Mouse (Mus musculus) MEL (cell line): Measurements from ENCODE around the gene Herc2. TPM values are rescaled to one million over a fixed set of nuclear protein-coding genes. Genes with fewer than 3 reads are reported as not detected.

Source experiments
- DNase-seq: peaks from one replicate; pipeline ENCODE4 v3.0.0; 2011; ENCODE audit warnings: low read depth, low spot score
- H3K27ac ChIP-seq: 2 replicates; pipeline ENCODE4 v1.5.1; 2012; ENCODE audit warnings: low read depth, mild to moderate bottlenecking, control low read depth, low read length, moderate library complexity; ENCODE audit not compliant: control insufficient read depth
- H3K27me3 ChIP-seq, 2 experiments: fragments of 150-350 bp in 1 of 2; sonication (generic) in 1 of 2; 2 replicates each; pipeline ENCODE4 v1.6.1; 2012; ENCODE audit warnings: low read length in 2 of 2, mild to moderate bottlenecking in 2 of 2, improper control_type of control experiment in 1 of 2, moderate library complexity in 1 of 2; ENCODE audit not compliant: insufficient read depth in 2 of 2, control insufficient read depth in 1 of 2
- H3K36me3 ChIP-seq, 2 experiments: 2 replicates each; pipeline ENCODE4 v1.6.1; 2012 to 2014; ENCODE audit warnings: low read length in 2 of 2, improper control_type of control experiment in 1 of 2, inconsistent platforms in 1 of 2, mild to moderate bottlenecking in 1 of 2; ENCODE audit not compliant: insufficient read depth in 2 of 2, control insufficient read depth in 1 of 2
- H3K4me1 ChIP-seq, 2 experiments: fragments of 150-350 bp in 1 of 2; sonication (generic) in 1 of 2; 2 replicates each; pipeline ENCODE4 v1.6.1; 2012; ENCODE audit warnings: low read length in 2 of 2, improper control_type of control experiment in 1 of 2, mild to moderate bottlenecking in 1 of 2; ENCODE audit not compliant: insufficient read depth in 2 of 2, control insufficient read depth in 1 of 2
- H3K4me3 ChIP-seq, 2 experiments: fragments of 150-350 bp in 1 of 2; sonication (generic) in 1 of 2; 2 replicates each; pipeline ENCODE4 v1.5.1; 2012; ENCODE audit warnings: low read depth in 2 of 2, low read length in 2 of 2, mild to moderate bottlenecking in 2 of 2, moderate library complexity in 2 of 2, control low read depth in 1 of 2, improper control_type of control experiment in 1 of 2; ENCODE audit not compliant: control insufficient read depth in 1 of 2, insufficient read depth in 1 of 2
- H3K79me2 ChIP-seq: 2 replicates; pipeline ENCODE4 v1.6.1; 2012; ENCODE audit warnings: mild to moderate bottlenecking, low read length, moderate library complexity; ENCODE audit not compliant: control insufficient read depth, poor library complexity, insufficient read depth
- H3K9ac ChIP-seq: 2 replicates; pipeline ENCODE4 v1.6.1; 2012; ENCODE audit warnings: low read depth, mild to moderate bottlenecking, control low read depth, low read length, moderate library complexity; ENCODE audit not compliant: control insufficient read depth, poor library complexity, severe bottlenecking
- H3K9me3 ChIP-seq: fragments of 150-350 bp; sonication (generic); replicated peaks from 2 replicates; pipeline ENCODE4 v1.6.1; 2012; ENCODE audit warnings: mild to moderate bottlenecking, low read length, improper control_type of control experiment, moderate library complexity; ENCODE audit not compliant: insufficient read depth
- BHLHE40 ChIP-seq: IDR thresholded peaks from 2 replicates; pipeline ENCODE4 v1.6.1; 2012; ENCODE audit warnings: low read depth, mild to moderate bottlenecking, inconsistent platforms, low read length, improper control_type of control experiment, borderline replicate concordance
- CHD1 ChIP-seq: IDR thresholded peaks from 2 replicates; pipeline ENCODE4 v1.6.1; 2012; ENCODE audit warnings: low read depth, mild to moderate bottlenecking, inconsistent platforms, low read length, improper control_type of control experiment
- CHD2 ChIP-seq: IDR thresholded peaks from 2 replicates; pipeline ENCODE4 v1.6.1; 2011; ENCODE audit warnings: low read length, improper control_type of control experiment
- ELF1 ChIP-seq: IDR thresholded peaks from 2 replicates; pipeline ENCODE4 v1.6.1; 2014; ENCODE audit warnings: low read depth, mild to moderate bottlenecking, inconsistent platforms, low read length, improper control_type of control experiment, moderate library complexity
- EP300 ChIP-seq, 2 experiments: IDR thresholded peaks; 2 replicates each; pipeline ENCODE4 v1.6.1; 2011; ENCODE audit warnings: improper control_type of control experiment in 2 of 2, low read length in 2 of 2, low read depth in 1 of 2, mild to moderate bottlenecking in 1 of 2
- ETS1 ChIP-seq: IDR thresholded peaks from 2 replicates; pipeline ENCODE4 v1.6.1; 2012; ENCODE audit warnings: low read depth, mild to moderate bottlenecking, inconsistent platforms, low read length, improper control_type of control experiment, moderate library complexity
- GABPA ChIP-seq: IDR thresholded peaks from 2 replicates; pipeline ENCODE4 v1.6.1; 2012; ENCODE audit warnings: low read depth, mild to moderate bottlenecking, inconsistent platforms, low read length, improper control_type of control experiment, moderate library complexity
- GATA1 ChIP-seq: IDR thresholded peaks from 2 replicates; pipeline ENCODE4 v1.6.1; 2011; ENCODE audit warnings: low read depth, low read length, improper control_type of control experiment
- HCFC1 ChIP-seq: IDR thresholded peaks from 2 replicates; pipeline ENCODE4 v1.6.1; 2012; ENCODE audit warnings: low read depth, mild to moderate bottlenecking, inconsistent platforms, low read length, improper control_type of control experiment, moderate library complexity
- MAFK ChIP-seq: IDR thresholded peaks from 2 replicates; pipeline ENCODE4 v1.6.1; 2011; ENCODE audit warnings: low read depth, mild to moderate bottlenecking, low read length, improper control_type of control experiment, borderline replicate concordance
- MAZ ChIP-seq: IDR thresholded peaks from 2 replicates; pipeline ENCODE4 v1.6.1; 2012; ENCODE audit warnings: low read depth, mild to moderate bottlenecking, inconsistent platforms, low read length, improper control_type of control experiment
- MXI1 ChIP-seq: IDR thresholded peaks from 2 replicates; pipeline ENCODE4 v1.6.1; 2011; ENCODE audit warnings: mild to moderate bottlenecking, low read depth, low read length, improper control_type of control experiment
- NELFE ChIP-seq: IDR thresholded peaks from 2 replicates; pipeline ENCODE4 v1.6.1; 2011; ENCODE audit warnings: low read depth, low read length, improper control_type of control experiment
- POLR2A ChIP-seq, 2 experiments: IDR thresholded peaks; 2 replicates each; pipeline ENCODE4 v1.6.1; 2011 to 2012; ENCODE audit warnings: low read length in 2 of 2, mild to moderate bottlenecking in 2 of 2, control low read depth in 1 of 2, improper control_type of control experiment in 1 of 2, low read depth in 1 of 2, moderate library complexity in 1 of 2; ENCODE audit not compliant: control insufficient read depth in 1 of 2, insufficient read depth in 1 of 2, poor library complexity in 1 of 2
- RCOR1 ChIP-seq: IDR thresholded peaks from 2 replicates; pipeline ENCODE4 v1.6.1; 2012; ENCODE audit warnings: low read depth, mild to moderate bottlenecking, inconsistent platforms, low read length, improper control_type of control experiment
- SIN3A ChIP-seq: IDR thresholded peaks from 2 replicates; pipeline ENCODE4 v1.6.1; 2012; ENCODE audit warnings: low read length, improper control_type of control experiment, inconsistent platforms
- SMC3 ChIP-seq: IDR thresholded peaks from 2 replicates; pipeline ENCODE4 v1.6.1; 2011; ENCODE audit warnings: low read depth, low read length, improper control_type of control experiment
- UBTF ChIP-seq: IDR thresholded peaks from 2 replicates; pipeline ENCODE4 v1.6.1; 2012; ENCODE audit warnings: low read depth, mild to moderate bottlenecking, inconsistent platforms, low read length, improper control_type of control experiment, moderate library complexity, borderline replicate concordance; ENCODE audit not compliant: insufficient read depth
- USF2 ChIP-seq, 2 experiments: IDR thresholded peaks; 2 replicates each; pipeline ENCODE4 v1.6.1; 2011 to 2012; ENCODE audit warnings: improper control_type of control experiment in 2 of 2, low read length in 2 of 2, borderline replicate concordance in 1 of 2, inconsistent platforms in 1 of 2, low read depth in 1 of 2, mild to moderate bottlenecking in 1 of 2; ENCODE audit not compliant: insufficient read depth in 1 of 2
- polyA plus RNA-seq, 2 experiments: library from polyadenylated mRNA; stranded (reverse) in 1 of 2; unstranded in 1 of 2; fragments of >175 nt in 1 of 2; fragments of >200 nt in 1 of 2; gene quantifications; 2 replicates each; pipeline versions ENCODE4 v1.2.1 to v1.2.4; 2012; ENCODE audit warnings: low replicate concordance in 2 of 2, low read depth in 1 of 2; ENCODE audit not compliant: insufficient read length in 2 of 2, insufficient read depth in 1 of 2, missing spikeins in 1 of 2
- total RNA-seq: library from RNA; depleted of rRNA; stranded (reverse); fragments of 300-350 nt; gene quantifications from 2 replicates; pipeline ENCODE4 v1.2.3, GENCODE M21; 2012

Gene Herc2
- total and polyA plus RNA-seq, 3 experiments: 20.7 to 389 (median 32.0) TPM

- TF ChIP-seq NELFE (peak; percentile 48), RCOR1 (peak; percentile 86)
- TF ChIP-seq, all 39 proteins: peak for 21
Observed at GRCm38 (mm10) chr7:56015172-56015571, 34.8 kb upstream of the Herc2 start (continued).

GRCm38 (mm10) chr7:56015837-56016236 is 34.2 kb upstream of the Herc2 start:
- H3K4me3 ChIP-seq: peak overlapping the region; percentile 8 to 27
- H3K36me3 ChIP-seq: peaks cover 0 to 50% of the 10 kb centered on the region in 2 experiments; a peak in 2 of 4 replicates
- H3K27me3 ChIP-seq: no peaks in the 10 kb centered on the region
- H3K27ac ChIP-seq: peak overlapping the region; percentile 100
- no peak for TF ChIP-seq BHLHE40
- 0 out of 2 replicates have a peak, but pooled peaks have one; percentile 51 for TF ChIP-seq CHD1
- peaks cover 32 to 41% of the 10 kb centered on the region in 2 experiments for H3K4me1 ChIP-seq
- peaks cover 12% of the 10 kb centered on the region for H3K79me2 ChIP-seq
- H3K9ac ChIP-seq: peak overlapping the region; percentile 68
- DNase-seq: peak; percentile 64
- no peaks in the 10 kb centered on the region for H3K9me3 ChIP-seq

- Histone ChIP-seq H3K27ac (peak overlapping the region; percentile 9; the same call in 1 of the 2 replicates), H3K4me1 (peaks cover 32 to 41% of the 10 kb centered on the region in 2 experiments), H3K9me3 (no peaks in the 10 kb centered on the region), H3K79me2 (peaks cover 12% of the 10 kb centered on the region), H3K9ac (no peak overlapping the region), H3K36me3 (peaks cover 0 to 50% of the 10 kb centered on the region in 2 experiments; a peak in 2 of 4 replicates), H3K27me3 (no peaks in the 10 kb centered on the region), H3K4me3 (no peak overlapping the region; a peak in 1 of 4 replicates)
- no peak for DNase-seq
- no peak for TF ChIP-seq HCFC1
- no peak for TF ChIP-seq USF2 (IDR thresholded peaks at IDR 0.05; ENCODE audit: borderline replicate concordance in 1 of 2, insufficient read depth in 1 of 2, low read depth in 1 of 2, low read length in 2 of 2)
- no peak for TF ChIP-seq MAFK
- TF ChIP-seq BHLHE40: no peak
- TF ChIP-seq GATA1: no peak
- no peak for TF ChIP-seq UBTF
- no peak for TF ChIP-seq MAZ
- no peak for TF ChIP-seq GABPA
- no peak for TF ChIP-seq SMC3
- TF ChIP-seq SIN3A: no peak
- TF ChIP-seq CHD2: no peak
- no peak for TF ChIP-seq EP300 (IDR thresholded peaks at IDR 0.05; ENCODE audit: low read depth in 1 of 2, low read length in 2 of 2)
- no peak for TF ChIP-seq ELF1
- no peak for TF ChIP-seq MXI1
- TF ChIP-seq ETS1: no peak
- no peak for TF ChIP-seq POLR2A (IDR thresholded peaks at IDR 0.05; ENCODE audit: control insufficient read depth in 1 of 2, insufficient read depth in 1 of 2, low read depth in 1 of 2, low read length in 2 of 2, poor library complexity in 1 of 2)
Observed at GRCm38 (mm10) chr7:56017761-56018160, 32.2 kb upstream of the Herc2 start.
